Mouse (Mus musculus) liver, postnatal 0 days (tissue): Measurements from ENCODE around the gene Rap1a. TPM values are rescaled to one million over a fixed set of nuclear protein-coding genes. Genes with fewer than 3 reads are reported as not detected.
A peak's percentile ranks its signal among the peaks of the same experiment; 100 is the strongest.

Experiments used
- ATAC-seq: fragments of 200-750 bp; cut with Nextera tagmentation; 2 replicates; pipeline ENCODE4 v1.8.0; 2017; ENCODE audit warnings: mild to moderate bottlenecking, moderate library complexity
- DNase-seq: peaks from one replicate; pipeline ENCODE4 v3.0.0-alpha.2; 2016
- H3K27ac ChIP-seq: fragments of 300-500 bp; sonication (generic); 2 replicates; pipeline ENCODE4 v1.5.1; 2014; ENCODE audit warnings: antibody characterized with exemption, moderate library complexity, mild to moderate bottlenecking, low read depth
- H3K27me3 ChIP-seq: fragments of 300-500 bp; sonication (generic); 2 replicates; pipeline ENCODE4 v1.6.1; 2014; ENCODE audit warnings: low read length, control low read depth, mixed read lengths; ENCODE audit not compliant: insufficient read depth
- H3K36me3 ChIP-seq: fragments of 300-500 bp; sonication (generic); replicated peaks from 2 replicates; pipeline ENCODE4 v1.6.1; 2014; ENCODE audit warnings: mild to moderate bottlenecking, control low read depth, low read length, moderate library complexity, mixed read lengths; ENCODE audit not compliant: insufficient read depth
- H3K4me1 ChIP-seq: fragments of 300-500 bp; sonication (generic); 2 replicates; pipeline ENCODE4 v1.6.1; 2014; ENCODE audit warnings: antibody characterized with exemption, mild to moderate bottlenecking, control low read depth; ENCODE audit not compliant: insufficient read depth
- H3K4me2 ChIP-seq: fragments of 300-500 bp; sonication (generic); 2 replicates; pipeline ENCODE4 v1.6.1; 2014; ENCODE audit warnings: low read depth, mild to moderate bottlenecking, low read length, moderate library complexity, mixed read lengths
- H3K4me3 ChIP-seq: fragments of 300-500 bp; sonication (generic); 2 replicates; pipeline ENCODE4 v1.5.1; 2014; ENCODE audit warnings: low read depth, low read length
- H3K9ac ChIP-seq: fragments of 300-500 bp; sonication (generic); replicated peaks from 2 replicates; pipeline ENCODE4 v1.6.1; 2014; ENCODE audit warnings: mild to moderate bottlenecking, moderate library complexity
- H3K9me3 ChIP-seq: fragments of 300-500 bp; sonication (generic); 2 replicates; pipeline ENCODE4 v1.6.1; 2016; ENCODE audit warnings: mild to moderate bottlenecking, control low read depth, low read length, mixed read lengths
- CTCF ChIP-seq: sonication (generic); IDR thresholded peaks from 2 replicates; pipeline ENCODE4 v1.5.1; 2016; ENCODE audit warnings: antibody characterized with exemption, low read depth
- EP300 ChIP-seq: IDR thresholded peaks from 2 replicates; pipeline ENCODE4 v1.6.1; 2016; ENCODE audit warnings: antibody characterized with exemption, low read depth, mild to moderate bottlenecking
- whole genome bisulfite sequencing: fragments of 180-500 bp; shearing (Covaris S2); extraction: QIAGEN DNeasy Blood & Tissue Kit; methylation state at CpG from one replicate; pipeline ENCODE4 v1.1.7; 2014; ENCODE audit not compliant: insufficient replicate concordance; 5-methylcytosine and 5-hydroxymethylcytosine counted together
- polyA plus RNA-seq: library from polyadenylated mRNA; unstranded; fragments of >200 nt; fragmentation: Nextera tagmentation; extraction: Ambion mirVana; gene quantifications from 2 replicates; pipeline ENCODE4 v1.2.1, GENCODE M21; 2015

Rap1a gene
- polyA plus RNA-seq, 1 experiment from 2014 or later = 93.3 TPM

GRCm38 (mm10) chr3:105711741-105712140 is 89.4 kb downstream of the Rap1a start:
- H3K9me3 ChIP-seq = no peaks in the 10 kb centered on the region
- no peak for TF ChIP-seq CTCF
- no peak for TF ChIP-seq EP300
- H3K9ac ChIP-seq = no peak overlapping the region
- no peaks in the 10 kb centered on the region for H3K36me3 ChIP-seq
- ATAC-seq (no peak), DNase-seq (no peak)
- no peak overlapping the region for H3K4me3 ChIP-seq
- H3K27ac ChIP-seq = no peak overlapping the region
- no peak overlapping the region for H3K4me2 ChIP-seq
- WGBS = 57% methylated on average over 7 of the region's 7 CpGs
- H3K4me1 ChIP-seq = no peaks in the 10 kb centered on the region
- 0 out of 2 replicates have a peak, but pooled peaks cover 10% of the 10 kb centered on the region for H3K27me3 ChIP-seq

DNA sequence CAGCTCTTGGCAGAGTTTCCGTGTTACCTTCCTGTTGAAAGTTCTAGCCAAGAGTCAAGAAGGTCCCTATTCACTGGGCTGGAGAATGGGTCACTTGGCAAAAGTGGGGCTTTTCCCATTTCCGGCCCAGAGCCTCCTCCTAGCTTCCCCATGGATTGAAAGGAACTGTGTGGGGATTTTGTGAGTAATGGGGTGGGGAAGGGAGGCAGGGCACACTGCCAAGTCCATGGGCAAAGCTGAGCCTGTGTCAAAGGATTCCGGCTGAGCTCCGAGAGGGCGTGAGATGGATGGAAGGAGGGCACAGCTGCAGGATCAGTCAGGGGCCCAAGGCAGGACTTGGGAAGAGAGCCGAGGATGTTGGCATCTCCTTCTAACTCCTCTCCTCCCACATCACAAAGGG is 90.9 kb downstream of the Rap1a start:
- Histone ChIP-seq H3K4me2 (no peak overlapping the region), H3K4me1 (peaks cover 6% of the 10 kb centered on the region), H3K27ac (no peak overlapping the region), H3K4me3 (no peak overlapping the region), H3K27me3 (peaks cover 23% of the 10 kb centered on the region), H3K9ac (no peak overlapping the region), H3K9me3 (no peaks in the 10 kb centered on the region), H3K36me3 (no peaks in the 10 kb centered on the region)
- ATAC-seq (no peak), DNase-seq (no peak)
- TF ChIP-seq CTCF (no peak), EP300 (no peak)
- WGBS = 77% methylated on average over 6 of the region's 6 CpGs

DNA sequence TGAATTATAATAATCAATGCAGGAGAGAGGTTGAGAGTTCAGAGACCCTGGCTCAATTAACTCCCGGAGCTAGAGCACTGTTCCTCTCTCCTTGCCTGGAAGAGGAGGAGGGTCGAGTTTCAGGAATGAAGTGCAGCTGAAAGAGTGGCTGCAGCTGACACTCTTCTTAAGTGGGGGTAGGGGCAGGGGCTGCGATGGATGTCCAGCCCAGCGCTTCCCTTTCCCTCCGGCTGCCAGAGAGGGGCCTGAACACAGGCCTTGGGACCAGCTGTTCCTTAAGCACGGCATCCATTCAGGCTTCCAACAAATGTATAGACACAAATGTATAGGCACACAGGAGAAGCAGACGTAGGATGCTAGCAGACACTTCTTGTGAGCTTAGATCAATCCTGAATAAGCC is 93.5 kb downstream of the Rap1a start:
- H3K4me2 ChIP-seq = no peak overlapping the region
- H3K27me3 ChIP-seq = peaks cover 31% of the 10 kb centered on the region
- WGBS = 68% methylated on average over 7 of the region's 7 CpGs
- H3K4me1 ChIP-seq = peaks cover 24% of the 10 kb centered on the region
- no peak overlapping the region for H3K4me3 ChIP-seq
- no peak overlapping the region for H3K9ac ChIP-seq
- ATAC-seq (no peak), DNase-seq (no peak)
- H3K36me3 ChIP-seq = no peaks in the 10 kb centered on the region
- no peak overlapping the region for H3K27ac ChIP-seq
- no peaks in the 10 kb centered on the region for H3K9me3 ChIP-seq
- TF ChIP-seq CTCF (no peak), EP300 (no peak)

- no peak for TF ChIP-seq EP300
- H3K27ac ChIP-seq = no peak overlapping the region
- H3K4me1 ChIP-seq = peaks cover 26% of the 10 kb centered on the region
- no peaks in the 10 kb centered on the region for H3K36me3 ChIP-seq
- no peak overlapping the region for H3K4me2 ChIP-seq
- H3K9ac ChIP-seq = no peak overlapping the region
- peaks cover 31% of the 10 kb centered on the region for H3K27me3 ChIP-seq
- DNase-seq = no peak
- no peak overlapping the region for H3K4me3 ChIP-seq
- no peak for ATAC-seq
- WGBS = 51% methylated on average over 4 of the region's 4 CpGs
- no peaks in the 10 kb centered on the region for H3K9me3 ChIP-seq
Observed at GRCm38 (mm10) chr3:105706366-105707020, 94.6 kb downstream of the Rap1a start.

DNA sequence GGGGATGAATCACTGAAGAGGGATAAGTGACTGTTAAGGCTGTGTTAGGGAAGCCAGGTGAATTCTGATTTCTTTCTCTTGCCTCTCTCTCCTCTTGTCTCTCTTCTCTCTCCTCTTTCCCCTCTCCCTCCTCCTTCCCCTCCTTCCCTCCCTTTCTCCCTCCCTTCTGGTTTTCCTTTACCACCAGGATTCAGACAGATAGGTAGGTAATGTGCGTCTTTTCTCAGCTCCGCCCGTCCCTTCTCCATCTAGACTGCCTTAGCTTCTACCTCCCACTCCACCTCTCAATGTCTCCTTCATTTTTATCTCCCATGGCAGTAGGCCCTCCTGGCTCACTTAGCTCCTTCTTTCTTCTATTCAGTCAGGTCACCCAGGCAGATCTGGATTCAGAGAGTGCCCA is 95.6 kb downstream of the Rap1a start:
- ATAC-seq (no peak), DNase-seq (no peak)
- no peaks in the 10 kb centered on the region for H3K36me3 ChIP-seq
- H3K9me3 ChIP-seq = no peaks in the 10 kb centered on the region
- peaks cover 31% of the 10 kb centered on the region for H3K27me3 ChIP-seq
- TF ChIP-seq CTCF (no peak), EP300 (no peak)
- peaks cover 32% of the 10 kb centered on the region for H3K4me1 ChIP-seq
- H3K9ac ChIP-seq = no peak overlapping the region
- H3K4me3 ChIP-seq = peak overlapping the region; percentile 62
- no peak overlapping the region for H3K27ac ChIP-seq
- H3K4me2 ChIP-seq = peak overlapping the region; percentile 95
- 42% methylated on average over 3 of the region's 3 CpGs for whole genome bisulfite sequencing

DNA sequence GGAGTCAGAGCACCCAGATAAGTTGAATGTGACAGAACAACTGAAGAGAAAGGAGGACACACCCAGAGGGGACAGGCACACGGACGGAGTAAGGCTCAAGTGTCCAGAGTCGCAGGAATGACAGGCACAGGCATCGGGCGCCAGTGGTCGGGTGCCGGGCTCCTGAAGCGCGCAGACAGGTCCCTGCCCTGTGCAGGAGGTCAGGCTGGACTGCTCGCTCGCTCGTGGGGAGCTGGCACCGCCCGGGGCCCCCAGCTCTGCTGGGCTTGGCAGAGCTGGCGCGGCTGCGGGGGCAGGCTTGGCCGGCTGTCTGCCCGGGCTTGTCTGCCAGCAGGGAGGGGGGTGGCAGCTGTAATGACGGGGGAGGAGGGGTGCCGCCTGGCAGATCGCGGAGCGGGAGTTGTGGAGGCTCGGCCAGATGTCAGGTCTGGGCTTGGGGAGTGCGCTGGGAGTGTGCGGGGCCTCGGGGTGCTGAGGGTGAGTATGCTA is 96.0 kb downstream of the Rap1a start:
- Histone ChIP-seq H3K27ac (no peak overlapping the region), H3K4me1 (peaks cover 34% of the 10 kb centered on the region), H3K4me3 (peak overlapping the region; percentile 62), H3K9me3 (no peaks in the 10 kb centered on the region), H3K4me2 (peak overlapping the region; percentile 95), H3K27me3 (peaks cover 31% of the 10 kb centered on the region), H3K36me3 (no peaks in the 10 kb centered on the region), H3K9ac (peak overlapping the region; percentile 61)
- ATAC-seq = peak; percentile 43
- DNase-seq = peak; percentile 42
- TF ChIP-seq CTCF (no peak), EP300 (no peak)
- WGBS = under 1% methylated on average over 28 of the region's 28 CpGs
